Mouse (Mus musculus) ES-E14 (cell line): ENCODE measurements at regions not wholly inside any gene's neighbourhood (a gene's known extent, or its start where the extent isn't known, plus 50 kb on each side); places are given as distances from the start of the nearest gene placed in this dataset.

ENCODE experiments used
- CHD2 ChIP-seq: IDR thresholded peaks from 2 replicates; pipeline ENCODE4 v1.6.1; 2014; ENCODE audit warnings: mild to moderate bottlenecking, low read depth, low read length, inconsistent platforms
- MAFK ChIP-seq: IDR thresholded peaks from 2 replicates; pipeline ENCODE4 v1.6.1; 2014; ENCODE audit warnings: mild to moderate bottlenecking, low read depth, low read length, inconsistent platforms; ENCODE audit not compliant: insufficient read depth
- ZNF384 ChIP-seq: IDR thresholded peaks from 2 replicates; pipeline ENCODE4 v1.6.1; 2012; ENCODE audit warnings: low read depth, low read length, inconsistent platforms

DNA sequence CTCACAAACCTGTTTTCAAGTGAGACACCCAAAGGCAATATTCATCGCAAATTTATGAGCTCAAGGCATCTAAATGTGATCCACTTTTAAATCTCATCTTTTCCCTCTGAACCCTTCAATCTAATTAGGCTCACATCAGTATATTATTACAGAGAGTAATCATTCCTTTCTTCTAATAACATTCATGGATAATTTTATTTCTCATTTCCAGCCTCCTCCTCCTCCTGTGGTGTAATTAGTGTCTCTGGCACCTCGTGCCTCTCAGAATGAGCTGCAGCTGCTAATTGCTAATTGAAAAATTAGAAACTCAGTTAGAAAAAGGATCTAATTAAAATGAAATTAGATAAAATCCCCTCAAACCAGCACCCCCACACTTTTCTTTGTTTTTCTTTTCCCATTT, 420.5 kb upstream of the Camk1g start:
- TF ChIP-seq ZNF384, result no peak
- no peak for TF ChIP-seq MAFK
- TF ChIP-seq CHD2, result no peak
